In the genomic region with DNA sequence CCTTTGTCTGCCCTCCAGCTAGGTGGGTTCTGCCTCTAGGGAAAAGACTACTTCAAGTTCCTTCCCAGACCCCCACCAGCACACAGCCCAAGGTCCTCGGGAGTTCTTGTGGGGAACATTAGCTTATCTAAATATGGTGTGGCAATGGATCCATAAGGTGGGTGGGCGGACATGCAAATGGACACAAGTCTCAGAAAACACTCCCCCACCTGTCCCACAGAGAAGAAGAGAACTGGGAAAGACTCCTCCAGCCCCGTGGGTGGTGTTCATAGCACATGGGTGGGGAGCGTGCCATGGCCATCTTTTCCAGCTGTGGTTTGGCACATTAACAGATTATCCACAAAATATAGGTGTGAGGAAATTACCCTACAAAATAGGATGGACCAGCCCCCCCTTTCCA, we compare ENCODE assay signal across 17 mouse cellular contexts.
DNase-seq lines count a peak whose midpoint lies in the region.
"Had no signal": no experiment of that assay in that cellular context is flagged by ENCODE, and none has a peak within 500 bp of the region (broad histone marks: within the 10 kb centered on the region; RNA-seq: fewer than 3 reads in every experiment).

No protein-coding gene starts in this region.

- DNase-seq in layer of hippocampus, adult 18-20 months (ENCODE audit: low spot score in 2 of 2), result peak; percentile 38 to 70
- DNase-seq in layer of hippocampus, postnatal 10 days (ENCODE audit: low spot score in 2 of 2), result no peak
- DNase-seq in right cerebral cortex, adult 2 months (ENCODE audit: low spot score in 2 of 2), result peak; percentile 33 to 43
- DNase-seq in right cerebral cortex, postnatal 14 days, result no peak
- DNase-seq in left cerebral cortex, postnatal 14 days (ENCODE audit: low spot score in 2 of 2), result peak; percentile 43 to 57
- DNase-seq in gastrocnemius, postnatal 4 days (ENCODE audit: low spot score in 2 of 2), result no peak
- DNase-seq: adrenal gland, adult 2 months; adrenal gland, postnatal 36 days; B cell, adult 2 months; cerebellum, adult 2 months; cerebellum, postnatal 14 days; kidney, adult 18-20 months; kidney, postnatal 25 days; liver; lung, embryonic 14.5 days; lung, postnatal 14 days; midbrain, embryonic 14.5 days had no signal

- intact Hi-C loops in left cerebral cortex, postnatal 14 days (cut with DNase I), result loop anchor here (2.0 kb wide), 1 partner anchor 67 kb away; no protein-coding TSS in a partner anchor

Comparison
In these comparisons a context has a peak if more than half of its experiments do, and no peak if none do; other contexts are left out.
1. DNase-seq: peak in layer of hippocampus, adult 18-20 months (2 of 2), right cerebral cortex, adult 2 months (2 of 2) and left cerebral cortex, postnatal 14 days (2 of 2); none in layer of hippocampus, postnatal 10 days (0 of 2), right cerebral cortex, postnatal 14 days (single experiment) and gastrocnemius, postnatal 4 days (0 of 2).